Mouse (Mus musculus) CH12.LX (cell line): ENCODE results near the gene Gstp2.

ENCODE experiments used
- CTCF ChIP-seq, 2 experiments: IDR thresholded peaks in 1 of 2; conservative IDR thresholded peaks in 1 of 2; 2 replicates each; pipeline ENCODE4 v1.5.1; 2011 to 2012; ENCODE audit warnings: low read depth in 2 of 2, low read length in 2 of 2, improper control_type of control experiment in 1 of 2, inconsistent platforms in 1 of 2, mild to moderate bottlenecking in 1 of 2, moderate library complexity in 1 of 2
- EP300 ChIP-seq: IDR thresholded peaks from 2 replicates; pipeline ENCODE4 v1.6.1; 2011; ENCODE audit warnings: low read length, improper control_type of control experiment
- HCFC1 ChIP-seq: IDR thresholded peaks from 2 replicates; pipeline ENCODE4 v1.6.1; 2012; ENCODE audit warnings: low read depth, mild to moderate bottlenecking, inconsistent platforms, low read length, improper control_type of control experiment
- POLR2A ChIP-seq: IDR thresholded peaks from 2 replicates; pipeline ENCODE4 v1.6.1; 2011; ENCODE audit warnings: low read depth, mild to moderate bottlenecking, improper control_type of control experiment, low read length
- UBTF ChIP-seq: IDR thresholded peaks from 2 replicates; pipeline ENCODE4 v1.6.1; 2012; ENCODE audit warnings: low read depth, mild to moderate bottlenecking, inconsistent platforms, low read length, improper control_type of control experiment, moderate library complexity

GRCm38 (mm10) chr19:4093772-4094171 lies 47.9 kb upstream of the Gstp2 start:
- TF ChIP-seq CTCF (conservative IDR thresholded peaks at IDR 0.05 in 1 of 2, IDR thresholded peaks at IDR 0.05 in 1 of 2; ENCODE audit: low read depth in 2 of 2, low read length in 2 of 2) (no peak), EP300 (no peak), POLR2A (no peak), UBTF (no peak), HCFC1 (no peak)
